Mouse (Mus musculus): Measurements from ENCODE around the gene Prkaca.
A peak's percentile ranks its signal among the peaks of the same experiment; 100 is the strongest.
"Not testable (repeated sequence)": the region's sequence is repeated elsewhere in the genome, so short reads cannot be mapped to it uniquely, and the experiment has no call there.

Prkaca gene

DNA sequence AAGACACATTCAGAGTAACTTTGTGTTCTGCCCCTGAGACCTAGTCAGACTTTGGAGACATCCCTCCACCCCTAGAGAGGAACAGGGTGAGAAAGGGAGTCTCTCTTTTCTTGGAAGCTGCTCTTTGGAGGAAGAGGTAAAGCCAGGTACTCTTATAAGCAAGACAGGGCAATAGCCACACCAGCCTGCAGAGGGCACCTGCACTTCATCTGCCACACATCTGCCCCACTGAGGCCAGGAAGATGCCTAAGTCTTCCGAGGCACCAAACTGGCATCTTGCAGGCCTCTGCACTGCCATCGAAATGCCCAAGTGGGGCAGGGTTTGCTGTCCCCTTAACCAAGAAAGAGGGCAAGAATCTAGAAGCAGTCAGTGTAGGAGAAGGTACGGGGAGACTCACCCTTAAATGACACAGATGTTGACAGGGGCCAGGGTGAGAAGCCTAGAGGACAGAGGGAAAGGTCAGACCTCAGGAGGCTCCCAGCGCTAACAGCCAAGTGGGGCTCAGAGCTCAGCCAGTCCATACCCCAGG, 3.4 kb downstream of the Prkaca start:
- peak in 1 of 2 experiments; percentile 72 for DNase-seq

GRCm38 (mm10) chr8:83976779-83977350, 4.1 kb downstream of the Prkaca start:
- DNase-seq, result peak in 1 of 2 experiments; percentile 42

DNA sequence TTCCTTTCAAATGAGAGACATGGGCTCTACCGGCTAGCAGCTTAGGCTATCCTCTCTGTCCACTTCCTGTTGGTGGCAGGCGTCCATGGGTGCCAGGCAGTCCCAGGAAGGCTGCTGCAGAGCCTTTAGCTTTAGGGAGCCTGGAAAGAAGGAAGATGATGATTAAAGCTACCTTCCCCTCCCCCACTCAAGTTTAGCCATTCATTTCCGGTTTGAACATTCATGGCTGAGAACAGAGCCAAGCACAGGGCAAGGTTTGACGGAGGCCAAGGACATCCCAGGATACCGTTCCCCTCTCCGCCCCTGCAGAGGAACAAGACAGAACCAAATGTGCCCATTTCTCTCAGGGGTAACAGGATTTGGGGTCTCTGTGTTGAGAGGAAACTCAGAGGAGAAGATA, 4.9 kb downstream of the Prkaca start:
- DNase-seq, result peak; percentile 46 to 48

GRCm38 (mm10) chr8:83978200-83978599, 5.4 kb downstream of the Prkaca start:
- no peak for DNase-seq

- no peak for DNase-seq
Measured at GRCm38 (mm10) chr8:83980250-83980649, 7.5 kb downstream of the Prkaca start.

GRCm38 (mm10) chr8:83980845-83981244, 8.1 kb downstream of the Prkaca start:
- peak in 1 of 2 experiments; percentile 40 for DNase-seq

DNA sequence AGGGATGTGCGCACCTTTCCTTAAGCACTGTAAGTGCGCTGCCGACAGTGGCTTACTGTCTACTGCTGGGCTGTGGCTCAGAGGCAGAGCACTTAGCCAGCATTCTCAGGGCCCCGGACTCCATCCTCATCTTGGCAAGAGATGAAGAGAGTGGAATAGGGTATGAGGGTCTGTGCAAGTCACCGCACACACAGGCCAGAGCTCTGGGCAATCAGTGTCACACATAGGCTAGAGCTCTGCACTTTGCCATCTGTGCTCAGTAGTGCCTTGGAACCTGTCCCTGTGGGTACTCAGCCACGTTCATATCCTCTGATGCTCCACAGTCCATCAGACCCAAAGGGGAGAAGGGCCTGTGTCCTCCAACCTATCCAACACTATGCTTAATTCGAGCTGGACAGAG, 8.7 kb downstream of the Prkaca start:
- no peak for DNase-seq

GRCm38 (mm10) chr8:83982449-83982848, 9.7 kb downstream of the Prkaca start:
- no peak for DNase-seq

GRCm38 (mm10) chr8:83983222-83983621, 10.4 kb downstream of the Prkaca start:
- DNase-seq, result not testable (repeated sequence)

- no peak for DNase-seq
Measured at GRCm38 (mm10) chr8:83989243-83989642, 16.4 kb downstream of the Prkaca start.

- DNase-seq, result no peak
Measured at GRCm38 (mm10) chr8:83990170-83990569, 17.4 kb downstream of the Prkaca start.

GRCm38 (mm10) chr8:83992488-83992887, 19.7 kb downstream of the Prkaca start:
- no peak for DNase-seq

- DNase-seq, result no peak
Measured at GRCm38 (mm10) chr8:83994030-83994429, 21.2 kb downstream of the Prkaca start.

GRCm38 (mm10) chr8:83995973-83996372, 23.2 kb downstream of the Prkaca start:
- peak in 1 of 2 experiments; percentile 16 for DNase-seq

- peak; percentile 96 to 97 for DNase-seq
Measured at GRCm38 (mm10) chr8:83996567-83997505, 24.0 kb downstream of the Prkaca start.

DNA sequence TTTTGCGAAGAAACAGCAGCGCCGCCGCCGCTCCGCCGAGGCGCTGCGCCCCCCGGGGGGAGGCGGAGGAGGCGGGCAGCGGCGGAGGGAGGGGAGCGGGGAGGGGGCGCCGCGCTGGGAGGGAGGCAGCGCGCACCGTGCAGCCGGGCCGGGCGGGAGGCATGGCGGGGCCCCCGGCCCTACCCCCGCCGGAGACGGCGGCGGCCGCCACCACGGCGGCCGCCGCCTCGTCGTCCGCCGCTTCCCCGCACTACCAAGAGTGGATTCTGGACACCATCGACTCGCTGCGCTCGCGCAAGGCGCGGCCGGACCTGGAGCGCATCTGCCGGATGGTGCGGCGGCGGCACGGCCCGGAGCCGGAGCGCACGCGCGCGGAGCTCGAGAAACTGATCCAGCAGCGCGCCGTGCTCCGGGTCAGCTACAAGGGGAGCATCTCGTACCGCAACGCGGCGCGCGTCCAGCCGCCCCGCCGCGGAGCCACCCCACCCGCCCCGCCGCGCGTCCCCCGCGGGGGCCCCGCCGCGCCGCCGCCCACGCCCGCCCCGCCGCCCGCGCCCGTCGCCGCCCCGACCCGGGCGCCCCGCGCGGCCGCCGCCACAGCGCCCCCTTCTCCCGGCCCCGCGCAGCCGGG, 24.8 kb downstream of the Prkaca start, which contains the start of gene Samd1:
Gene Samd1, plus strand, starts transcription at position 162 of the 631 bp plus-strand sequence.
- peak in 1 of 2 experiments; percentile 72 for DNase-seq

DNA sequence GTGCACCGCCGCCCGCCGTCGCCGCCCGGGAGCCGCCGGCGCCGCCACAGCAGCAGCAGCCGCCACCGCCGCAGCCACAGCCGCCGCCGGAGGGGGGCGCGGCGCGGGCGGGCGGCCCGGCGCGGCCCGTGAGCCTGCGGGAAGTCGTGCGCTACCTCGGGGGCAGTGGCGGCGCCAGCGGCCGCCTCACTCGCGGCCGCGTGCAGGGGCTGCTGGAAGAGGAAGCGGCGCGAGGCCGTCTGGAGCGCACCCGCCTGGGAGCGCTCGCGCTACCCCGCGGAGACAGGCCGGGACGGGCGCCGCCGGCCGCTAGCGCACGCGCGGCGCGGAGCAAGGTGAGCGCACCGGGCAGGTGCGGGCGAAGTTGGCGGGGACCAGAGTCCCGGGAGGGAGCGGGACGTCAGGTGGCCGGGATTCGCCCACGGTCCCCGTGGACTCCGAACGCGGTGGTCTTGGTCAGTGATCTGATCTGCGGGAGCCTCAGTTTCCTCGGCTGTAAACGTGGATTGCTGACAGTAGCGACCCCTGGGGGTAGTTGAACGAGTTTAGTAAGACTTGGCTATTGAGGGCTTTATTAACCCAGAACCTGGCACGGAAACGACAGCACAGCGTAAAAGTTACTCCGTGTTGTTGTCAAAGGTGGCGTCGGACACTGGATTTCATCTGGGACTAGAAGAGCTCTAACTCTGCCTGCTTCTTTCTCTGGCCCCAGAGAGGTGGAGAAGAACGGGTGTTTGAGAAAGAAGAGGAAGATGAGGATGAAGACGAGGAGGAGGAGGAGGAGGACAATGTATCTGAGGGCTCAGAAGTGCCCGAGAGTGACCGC, 25.7 kb downstream of the Prkaca start:
- peak; percentile 75 to 81 for DNase-seq

GRCm38 (mm10) chr8:83999057-83999705, 26.4 kb downstream of the Prkaca start:
- DNase-seq, result peak in 1 of 2 experiments; percentile 45

DNA sequence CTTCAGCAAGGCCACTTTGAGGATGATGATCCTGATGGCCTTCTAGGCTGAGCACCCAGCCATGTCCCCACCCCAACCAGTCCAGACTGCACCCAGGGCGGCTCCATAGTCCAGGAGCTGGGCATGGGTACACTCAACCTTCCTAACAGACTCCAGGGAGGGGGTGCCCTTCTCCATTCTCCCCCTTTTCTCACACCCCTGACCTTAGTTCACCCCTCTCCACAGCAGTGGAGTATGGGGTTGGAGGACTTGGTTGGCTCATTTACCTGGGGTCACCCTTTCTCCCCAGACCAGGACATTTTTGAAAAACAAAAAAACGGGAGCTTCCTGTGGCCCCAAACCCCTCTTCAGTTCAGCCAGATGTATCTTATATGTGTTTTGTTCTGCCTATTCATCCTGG, 27.0 kb downstream of the Prkaca start:
- DNase-seq, result peak in 1 of 2 experiments; percentile 19

GRCm38 (mm10) chr8:84001281-84002000, 28.6 kb downstream of the Prkaca start, which contains the start of gene 1700067K01Rik:
Gene 1700067K01Rik (plus strand): TSS chr8:84001502.
- DNase-seq, result peak in 1 of 2 experiments; percentile 22
